Mouse (Mus musculus): ENCODE measurements around the gene Gm5447. TPM values are rescaled to one million over a fixed set of nuclear protein-coding genes. Genes with fewer than 3 reads are reported as not detected.

Gene Gm5447
- polyA plus RNA-seq, 1 experiment from 2014 or later: 0.09 TPM

Other genes starting within 250 kb of the Gm5447 start
- gene Irf4, start 225.0 kb upstream of the Gm5447 start, polyA plus RNA-seq (2015; fragmentation: Nextera tagmentation; extraction: Ambion mirVana): 0.06 and 0.23 TPM in 2 replicates
- gene Hus1b, start 26.4 kb upstream of the Gm5447 start, polyA plus RNA-seq (2015; fragmentation: Nextera tagmentation; extraction: Ambion mirVana): not detected in 2 replicates
- gene Exoc2, start 111 bp upstream of the Gm5447 start, polyA plus RNA-seq (2015; fragmentation: Nextera tagmentation; extraction: Ambion mirVana): 55.8 and 56.4 TPM in 2 replicates

Data from forebrain, embryonic 15.5 days (tissue).